Comparison of ENCODE assay signal across 8 mouse cellular contexts in genomic region chr11:117408442-117409031, GRCm38 (mm10).
DNase-seq lines count a peak whose midpoint lies in the region; ATAC-seq and TF ChIP-seq lines count a peak whose summit lies in the region.

No protein-coding gene starts in this region.

- no peak for TF ChIP-seq EP300 in stomach, postnatal 0 days (optimal IDR thresholded peaks at IDR 0.05)

- no peak for TF ChIP-seq CTCF in stomach, postnatal 0 days (IDR thresholded peaks at IDR 0.05; ENCODE audit: low read depth)

- no peak for ATAC-seq in limb, embryonic 12.5 days (ENCODE audit: insufficient number of reproducible peaks, insufficient read depth, low FRiP score, low TSS enrichment, low read depth)
- ATAC-seq in stomach, postnatal 0 days (ENCODE audit: low FRiP score, low TSS enrichment): peak; percentile 31; the same call in 1 of the 2 replicates

- H3K4me3 ChIP-seq in limb, embryonic 12.5 days (replicated peaks): peak overlapping the region; percentile 34
- no peak overlapping the region for H3K4me3 ChIP-seq in stomach, postnatal 0 days (ENCODE audit: low read depth, low read length)

- H3K9ac ChIP-seq in limb, embryonic 12.5 days (replicated peaks): no peak overlapping the region; the same call in 1 of the 2 replicates
- H3K9ac ChIP-seq in stomach, postnatal 0 days (ENCODE audit: low read length): no peak overlapping the region

- H3K4me2 ChIP-seq in limb, embryonic 12.5 days: peak overlapping the region; percentile 67
- peak overlapping the region; percentile 43 for H3K4me2 ChIP-seq in stomach, postnatal 0 days (replicated peaks; ENCODE audit: low read depth)

- no peaks in the 10 kb centered on the region; the same call in 1 of the 2 replicates for H3K9me3 ChIP-seq in limb, embryonic 12.5 days
- H3K9me3 ChIP-seq in stomach, postnatal 0 days (ENCODE audit: control insufficient read depth, low read length): no peaks in the 10 kb centered on the region

- H3K36me3 ChIP-seq in limb, embryonic 12.5 days: no peaks in the 10 kb centered on the region
- H3K36me3 ChIP-seq in stomach, postnatal 0 days (ENCODE audit: control insufficient read depth, insufficient read depth, low read length): no peaks in the 10 kb centered on the region

- 7% methylated on average over 16 of the region's 16 CpGs for WGBS in limb, embryonic 12.5 days
- 7% methylated on average over 16 of the region's 16 CpGs for WGBS in stomach, postnatal 0 days

- H3K27ac ChIP-seq in limb, embryonic 12.5 days: no peak overlapping the region
- H3K27ac ChIP-seq in stomach, postnatal 0 days (replicated peaks): no peak overlapping the region

- H3K27me3 ChIP-seq in limb, embryonic 12.5 days: peaks cover 50% of the 10 kb centered on the region
- H3K27me3 ChIP-seq in stomach, postnatal 0 days (ENCODE audit: control insufficient read depth, insufficient read depth, low read length): no peaks in the 10 kb centered on the region

- H3K4me1 ChIP-seq in limb, embryonic 12.5 days (replicated peaks): peaks cover 56% of the 10 kb centered on the region
- H3K4me1 ChIP-seq in stomach, postnatal 0 days (replicated peaks; ENCODE audit: control insufficient read depth, insufficient read depth): no peaks in the 10 kb centered on the region

- DNase-seq in cerebellum, postnatal 10 days: peak; percentile 70 to 74
- no peak for DNase-seq in cerebellum, postnatal 36 days
- DNase-seq in retina, adult 2 months (ENCODE audit: low read depth, low spot score): peak; percentile 64
- DNase-seq in retina, embryonic 14.5 days (ENCODE audit: low spot score): no peak
- DNase-seq in stomach, postnatal 0 days (ENCODE audit: low spot score): no peak
- DNase-seq in adipocyte (ENCODE audit: low spot score): no peak
- no peak for DNase-seq in thymus, postnatal 10 days (ENCODE audit: low spot score in 2 of 2)

Comparison
In these comparisons a context has a peak if more than half of its experiments do, and no peak if none do; other contexts are left out.
1. DNase-seq: peak in cerebellum, postnatal 10 days (2 of 2) and retina, adult 2 months (single experiment); none in cerebellum, postnatal 36 days (0 of 2), retina, embryonic 14.5 days (single experiment), stomach, postnatal 0 days (single experiment), adipocyte (single experiment) and thymus, postnatal 10 days (0 of 2).